Mouse (Mus musculus) C2C12 (cell line): ENCODE results near the gene Serpine3. TPM values are rescaled to one million over a fixed set of nuclear protein-coding genes. Genes with fewer than 3 reads are reported as not detected.
"Not testable (repeated sequence)": the region's sequence is repeated elsewhere in the genome, so short reads cannot be mapped to it uniquely, and the experiment has no call there.

Source experiments
- H3K27me3 ChIP-seq: one replicate; pipeline ENCODE4 v1.6.1; 2011; ENCODE audit not compliant: control insufficient read depth, insufficient read depth, insufficient read length
- H3K36me3 ChIP-seq: one replicate; pipeline ENCODE4 v1.6.1; 2011; ENCODE audit not compliant: control insufficient read depth, insufficient read depth
- H3K4me3 ChIP-seq: one replicate; pipeline ENCODE4 v1.5.1; 2011; ENCODE audit warnings: mild to moderate bottlenecking, control low read depth; ENCODE audit not compliant: poor library complexity, insufficient read depth, severe bottlenecking
- H3K79me2 ChIP-seq: one replicate; pipeline ENCODE4 v1.6.1; 2011; ENCODE audit not compliant: control insufficient read depth, insufficient read depth
- H3K79me3 ChIP-seq: one replicate; pipeline ENCODE4 v1.6.1; 2011; ENCODE audit warnings: low read depth, control low read depth
- H3ac ChIP-seq: one replicate; pipeline ENCODE3; 2011; ENCODE audit warnings: low read depth; ENCODE audit not compliant: control insufficient read depth, insufficient read length
- CEBPB ChIP-seq: IDR thresholded peaks from one replicate; pipeline ENCODE4 v1.6.1; 2011; ENCODE audit warnings: low read depth, mild to moderate bottlenecking, control low read depth, moderate library complexity
- CTCF ChIP-seq: IDR thresholded peaks from one replicate; pipeline ENCODE4 v1.5.1; 2011; ENCODE audit not compliant: control insufficient read depth, insufficient read depth, insufficient read length
- FOSL1 ChIP-seq: IDR thresholded peaks from one replicate; pipeline ENCODE4 v1.8.0; 2011; ENCODE audit warnings: mild to moderate bottlenecking, low read length; ENCODE audit not compliant: poor library complexity, insufficient read depth, severe bottlenecking
- MAX ChIP-seq: IDR thresholded peaks from one replicate; pipeline ENCODE4 v1.6.1; 2011; ENCODE audit warnings: mild to moderate bottlenecking, control low read depth
- MYOD1 ChIP-seq: IDR thresholded peaks from one replicate; pipeline ENCODE4 v1.6.1; 2011; ENCODE audit warnings: low read depth; ENCODE audit not compliant: control insufficient read depth, insufficient read length
- MYOG ChIP-seq: IDR thresholded peaks from one replicate; pipeline ENCODE4 v1.6.1; 2011; ENCODE audit not compliant: control insufficient read depth, insufficient read length; ENCODE audit errors: extremely low read depth
- USF1 ChIP-seq: IDR thresholded peaks from one replicate; pipeline ENCODE4 v1.6.1; 2011; ENCODE audit warnings: low read depth, mild to moderate bottlenecking, control low read depth, moderate library complexity
- polyA plus RNA-seq: library from polyadenylated mRNA; unstranded; fragments of >200 nt; fragmentation: generic; extraction: Trizol; gene quantifications from one replicate; pipeline ENCODE4 v1.2.1, GENCODE M21; 2012; ENCODE audit warnings: missing spikeins

Gene Serpine3
- polyA plus RNA-seq, 1 experiment, result not detected

DNA sequence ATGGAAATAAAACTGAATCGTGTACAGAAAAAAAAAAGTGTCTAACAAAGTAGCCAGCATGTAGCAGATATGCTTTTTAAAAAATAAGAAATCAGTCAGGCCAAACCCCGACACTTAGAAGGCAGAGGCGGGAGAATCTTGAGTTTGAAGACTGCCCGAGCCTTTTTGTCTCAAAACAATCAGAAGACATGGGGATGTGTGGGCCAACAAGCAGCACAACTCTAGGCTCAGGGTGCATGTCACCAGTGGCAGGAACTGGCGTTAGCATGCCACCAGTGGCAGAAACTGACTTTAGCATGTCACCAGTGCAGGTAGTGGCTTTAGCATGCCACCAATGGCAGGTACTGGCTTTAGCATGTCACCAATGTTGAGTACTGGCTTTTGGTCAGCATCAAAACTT is 23.9 kb upstream of the Serpine3 start:
- no peak for TF ChIP-seq MYOD1
- no peak for TF ChIP-seq USF1
- no peak for TF ChIP-seq CEBPB
- no peak for TF ChIP-seq MYOG
- TF ChIP-seq MAX, result no peak
- TF ChIP-seq FOSL1, result no peak
- TF ChIP-seq CTCF, result no peak
- Histone ChIP-seq H3K36me3 (no peaks in the 10 kb centered on the region), H3ac (no peak overlapping the region), H3K79me3 (no peaks in the 10 kb centered on the region), H3K4me3 (no peak overlapping the region), H3K79me2 (no peaks in the 10 kb centered on the region), H3K27me3 (no peaks in the 10 kb centered on the region)

- Histone ChIP-seq H3K27me3 (no peaks in the 10 kb centered on the region), H3K79me2 (no peaks in the 10 kb centered on the region), H3ac (no peak overlapping the region), H3K79me3 (no peaks in the 10 kb centered on the region), H3K4me3 (no peak overlapping the region), H3K36me3 (no peaks in the 10 kb centered on the region)
- TF ChIP-seq CEBPB (no peak), MYOD1 (no peak), CTCF (no peak), MYOG (no peak), FOSL1 (no peak), MAX (no peak), USF1 (no peak)
Observed at GRCm38 (mm10) chr14:62640396-62640795, 23.1 kb upstream of the Serpine3 start.

GRCm38 (mm10) chr14:62642368-62642767 is 21.1 kb upstream of the Serpine3 start:
- not testable (repeated sequence) for H3ac ChIP-seq, H3K27me3 ChIP-seq, H3K79me2 ChIP-seq, H3K79me3 ChIP-seq, H3K4me3 ChIP-seq, H3K36me3 ChIP-seq

DNA sequence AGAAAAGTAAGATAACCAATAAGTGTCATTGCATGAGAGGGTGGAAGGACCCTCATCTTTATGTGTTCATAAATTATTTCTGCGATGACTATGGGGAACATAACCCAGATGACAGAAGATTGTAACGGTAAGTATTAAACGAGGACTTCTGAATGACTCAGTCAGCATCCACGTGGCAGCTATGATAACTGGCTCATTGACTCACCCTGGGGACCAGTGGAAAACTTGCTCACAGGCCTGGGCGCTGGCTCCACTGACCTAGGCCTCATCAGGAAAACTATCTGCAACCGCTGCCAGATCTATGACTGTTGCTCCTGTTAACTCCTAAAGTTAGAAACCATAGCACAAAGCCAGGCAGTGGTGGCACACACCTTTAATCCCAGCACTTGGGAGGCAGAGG is 15.1 kb upstream of the Serpine3 start:
- peak; percentile 17 for TF ChIP-seq FOSL1
- no peak for TF ChIP-seq MYOG
- peak; percentile 67 for TF ChIP-seq MAX
- peak; percentile 4 for TF ChIP-seq USF1
- H3K36me3 ChIP-seq, result no peaks in the 10 kb centered on the region
- no peaks in the 10 kb centered on the region for H3K79me2 ChIP-seq
- no peak overlapping the region for H3ac ChIP-seq
- H3K27me3 ChIP-seq, result no peaks in the 10 kb centered on the region
- no peaks in the 10 kb centered on the region for H3K79me3 ChIP-seq
- no peak overlapping the region for H3K4me3 ChIP-seq

- no peaks in the 10 kb centered on the region for H3K27me3 ChIP-seq
- no peak overlapping the region for H3ac ChIP-seq
- H3K79me3 ChIP-seq, result no peaks in the 10 kb centered on the region
- TF ChIP-seq USF1, result no peak
- no peak overlapping the region for H3K4me3 ChIP-seq
- H3K36me3 ChIP-seq, result no peaks in the 10 kb centered on the region
- no peaks in the 10 kb centered on the region for H3K79me2 ChIP-seq
Observed at GRCm38 (mm10) chr14:62650376-62650775, 13.1 kb upstream of the Serpine3 start.

GRCm38 (mm10) chr14:62651771-62652170 is 11.7 kb upstream of the Serpine3 start:
- Histone ChIP-seq H3K4me3 (no peak overlapping the region), H3K79me3 (no peaks in the 10 kb centered on the region), H3K27me3 (no peaks in the 10 kb centered on the region), H3K79me2 (no peaks in the 10 kb centered on the region), H3K36me3 (no peaks in the 10 kb centered on the region), H3ac (no peak overlapping the region)
- no peak for TF ChIP-seq USF1
- no peak for TF ChIP-seq MYOG
- no peak for TF ChIP-seq MAX

DNA sequence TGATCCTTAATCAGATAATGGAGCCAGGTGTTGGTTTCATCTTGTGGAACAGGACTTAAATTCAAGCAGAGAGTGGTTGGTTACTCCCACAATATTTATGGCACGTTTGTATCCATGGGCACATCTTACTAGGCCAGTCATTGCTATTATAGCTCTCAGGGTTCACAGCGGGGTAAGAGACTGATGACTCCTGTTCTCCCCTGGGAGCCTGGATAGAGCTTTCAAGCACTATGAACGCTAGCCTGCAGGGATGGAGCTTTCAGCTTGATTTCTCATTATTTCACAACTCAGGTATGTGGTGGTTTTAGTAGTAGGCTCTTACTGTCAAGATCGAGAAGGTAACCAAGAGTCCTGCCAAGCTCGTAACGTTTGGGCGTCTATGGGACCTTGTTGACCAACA is 7.5 kb upstream of the Serpine3 start:
- Histone ChIP-seq H3K36me3 (no peaks in the 10 kb centered on the region), H3ac (no peak overlapping the region), H3K27me3 (no peaks in the 10 kb centered on the region), H3K4me3 (no peak overlapping the region), H3K79me2 (no peaks in the 10 kb centered on the region), H3K79me3 (no peaks in the 10 kb centered on the region)
- TF ChIP-seq USF1, result no peak
- TF ChIP-seq MAX, result no peak
- no peak for TF ChIP-seq CTCF
- no peak for TF ChIP-seq CEBPB
- no peak for TF ChIP-seq MYOD1
- no peak for TF ChIP-seq FOSL1
- no peak for TF ChIP-seq MYOG
